Mouse (Mus musculus) small intestine, adult 2 months (tissue): ENCODE measurements at regions not wholly inside any gene's neighbourhood (a gene's known extent, or its start where the extent isn't known, plus 50 kb on each side); places are given as distances from the start of the nearest gene placed in this dataset.

Experiments used
- CTCF ChIP-seq: fragments of 200-500 bp; IDR thresholded peaks from 2 replicates; pipeline ENCODE4 v1.5.1; 2012; ENCODE audit warnings: low read depth, mild to moderate bottlenecking, control low read depth, inconsistent platforms, low read length, moderate library complexity, mixed read lengths; ENCODE audit not compliant: insufficient replicate concordance, insufficient read length; ENCODE audit errors: extremely low read depth
- POLR2A ChIP-seq: fragments of 200-500 bp; IDR thresholded peaks from 2 replicates; pipeline ENCODE4 v1.6.1; 2012; ENCODE audit warnings: low read depth, mild to moderate bottlenecking, control low read depth, inconsistent platforms, low read length, moderate library complexity

DNA sequence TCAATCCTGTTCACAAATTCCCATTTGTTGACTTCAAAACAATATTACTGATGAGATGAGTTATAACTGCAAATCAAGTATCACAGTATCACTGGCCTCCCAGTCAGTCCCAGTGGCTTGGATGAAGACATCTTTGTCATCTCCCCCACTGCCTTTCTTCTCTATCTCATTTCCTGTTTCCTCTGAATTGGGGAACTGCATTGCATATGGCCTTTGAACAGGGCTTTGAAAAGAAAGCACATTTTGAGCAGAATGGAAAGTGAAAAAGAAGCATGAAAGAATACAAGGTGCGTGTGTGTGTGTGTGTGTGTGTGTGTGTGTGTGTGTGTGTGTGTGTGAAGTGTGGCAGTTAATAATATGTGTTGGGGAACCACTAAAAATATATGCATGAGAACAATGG lies 94.6 kb upstream of the Tank start:
- TF ChIP-seq POLR2A (no peak), CTCF (no peak)
